Mouse (Mus musculus) MN1 (cell line): Measurements from ENCODE around the gene Spryd3.

Experiments used
- DNase-seq: peaks from one replicate; pipeline ENCODE4 v3.0.0-alpha.2; 2016; ENCODE audit warnings: low spot score

Gene Spryd3

DNA sequence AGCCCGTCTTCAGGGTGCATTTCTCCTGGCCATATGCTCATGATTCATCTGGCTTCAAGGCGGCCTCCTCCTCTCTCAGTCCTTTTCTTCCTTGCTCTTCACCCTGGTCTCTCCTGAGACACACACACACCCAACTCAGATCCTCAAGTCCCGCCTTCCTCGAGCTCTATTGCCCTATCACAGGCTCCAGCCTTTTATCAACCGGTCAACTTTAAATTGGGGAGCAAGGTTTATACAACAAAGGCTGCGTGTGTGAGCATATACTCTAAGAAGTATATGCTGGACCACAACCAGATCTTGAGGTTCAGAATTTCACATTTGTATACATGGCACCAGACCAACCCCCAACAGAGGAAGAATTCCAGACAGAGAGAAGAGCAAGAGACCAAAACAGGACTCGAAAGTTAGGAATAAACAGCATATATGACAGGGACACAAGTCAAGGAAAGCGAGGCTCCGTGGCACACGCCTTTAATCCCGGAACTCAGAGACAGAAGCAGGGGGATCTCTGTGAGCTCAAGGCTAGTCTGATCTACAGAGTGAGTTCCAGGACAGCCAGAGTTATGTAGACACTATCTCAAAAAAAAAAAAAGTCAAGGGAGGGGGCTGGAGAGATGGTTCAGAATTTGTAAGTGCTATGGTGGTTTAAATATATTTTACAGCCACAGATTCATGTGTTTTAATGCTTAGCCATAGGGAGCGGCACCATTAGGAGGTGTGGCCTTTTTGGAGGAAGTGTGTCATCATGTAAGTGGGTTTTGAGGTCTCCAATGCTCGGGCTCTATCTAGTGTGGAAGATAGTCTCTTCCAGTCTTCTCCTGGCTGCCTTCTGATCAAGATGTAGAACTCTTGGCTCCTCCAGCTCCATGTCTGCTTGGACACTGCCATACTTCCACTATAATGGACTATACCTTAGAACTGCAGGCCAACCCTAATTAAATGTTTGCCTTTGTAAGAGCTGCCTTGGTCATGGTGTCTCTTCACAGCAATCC, 65.3 kb downstream of the Spryd3 start:
- DNase-seq: no peak
